Mouse (Mus musculus): Measurements from ENCODE around the gene Sv2b.
A peak's percentile ranks its signal among the peaks of the same experiment; 100 is the strongest.
"Not testable (repeated sequence)": the region's sequence is repeated elsewhere in the genome, so short reads cannot be mapped to it uniquely, and the experiment has no call there.

The Sv2b gene

GRCm38 (mm10) chr7:75207965-75208644 lies 101.0 kb downstream of the Sv2b start:
- no peak for DNase-seq (ENCODE audit: low read depth)

GRCm38 (mm10) chr7:75206671-75207070 lies 102.4 kb downstream of the Sv2b start:
- DNase-seq (ENCODE audit: low read depth): no peak

GRCm38 (mm10) chr7:75205386-75205785 lies 103.7 kb downstream of the Sv2b start:
- no peak for DNase-seq (ENCODE audit: low read depth)

- DNase-seq (ENCODE audit: low read depth): not testable (repeated sequence)
Observed at GRCm38 (mm10) chr7:75194919-75195230, 114.2 kb downstream of the Sv2b start.

- DNase-seq (ENCODE audit: low read depth): no peak
Observed at GRCm38 (mm10) chr7:75194158-75194918, 114.7 kb downstream of the Sv2b start.

- no peak for DNase-seq (ENCODE audit: low read depth)
Observed at GRCm38 (mm10) chr7:75190192-75190591, 118.9 kb downstream of the Sv2b start.

- no peak for DNase-seq (ENCODE audit: low read depth)
Observed at GRCm38 (mm10) chr7:75175042-75175441, 134.0 kb downstream of the Sv2b start.

- DNase-seq (ENCODE audit: low read depth): no peak
Observed at GRCm38 (mm10) chr7:75167481-75167880, 141.6 kb downstream of the Sv2b start.

GRCm38 (mm10) chr7:75147174-75147573 lies 161.9 kb downstream of the Sv2b start:
- no peak for DNase-seq (ENCODE audit: low read depth)

- DNase-seq (ENCODE audit: low read depth): no peak
Observed at GRCm38 (mm10) chr7:75142800-75143199, 166.3 kb downstream of the Sv2b start.

- DNase-seq (ENCODE audit: low read depth): no peak
Observed at GRCm38 (mm10) chr7:75141919-75142700, 167.0 kb downstream of the Sv2b start.

GRCm38 (mm10) chr7:75139306-75139705 lies 169.8 kb downstream of the Sv2b start:
- no peak for DNase-seq (ENCODE audit: low read depth)

GRCm38 (mm10) chr7:75134710-75135617 lies 174.1 kb downstream of the Sv2b start:
- DNase-seq (ENCODE audit: low read depth): peak; percentile 78

- no peak for DNase-seq (ENCODE audit: low read depth)
Observed at GRCm38 (mm10) chr7:75128036-75128435, 181.0 kb downstream of the Sv2b start.

GRCm38 (mm10) chr7:75124067-75124466 lies 185.0 kb downstream of the Sv2b start:
- no peak for DNase-seq (ENCODE audit: low read depth)

GRCm38 (mm10) chr7:75118022-75118673 lies 190.9 kb downstream of the Sv2b start:
- peak; percentile 70 for DNase-seq (ENCODE audit: low read depth)

GRCm38 (mm10) chr7:75110689-75111088 lies 198.4 kb downstream of the Sv2b start:
- DNase-seq (ENCODE audit: low read depth): peak; percentile 66

- DNase-seq (ENCODE audit: low read depth): peak; percentile 46
Observed at GRCm38 (mm10) chr7:75107441-75107840, 201.6 kb downstream of the Sv2b start.

GRCm38 (mm10) chr7:75103900-75104299 lies 205.2 kb downstream of the Sv2b start:
- DNase-seq (ENCODE audit: low read depth): no peak

- DNase-seq (ENCODE audit: low read depth): no peak
Observed at GRCm38 (mm10) chr7:75102536-75103332, 206.3 kb downstream of the Sv2b start.

All from NIH3T3 (cell line).